Mouse (Mus musculus): ENCODE measurements at regions not wholly inside any gene's neighbourhood (a gene's known extent, or its start where the extent isn't known, plus 50 kb on each side); places are given as distances from the start of the nearest gene placed in this dataset.

DNA sequence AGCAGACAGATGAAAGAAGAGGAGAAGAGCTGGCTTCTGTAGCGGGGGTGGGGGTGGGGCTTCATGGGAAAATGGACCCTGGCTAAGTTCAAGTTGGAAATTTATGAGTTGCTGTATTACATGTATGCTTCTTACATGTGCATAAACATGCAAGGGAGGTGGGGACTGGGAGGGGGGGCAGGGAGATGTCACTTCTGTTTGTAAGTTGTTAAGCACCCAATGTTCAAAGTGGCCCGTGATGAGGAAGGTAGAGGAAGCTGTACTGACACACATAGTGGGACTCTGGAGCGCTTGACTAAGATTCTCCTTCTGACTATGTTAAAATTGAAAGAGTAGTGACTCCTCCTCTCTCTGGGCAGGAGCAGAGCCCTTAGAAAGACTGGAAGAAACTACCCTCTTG is 75.0 kb downstream of the Dad1 start:
- TF ChIP-seq MAFK (IDR thresholded peaks at IDR 0.05; ENCODE audit: insufficient read depth, low read depth, low read length) (no peak), CHD2 (IDR thresholded peaks at IDR 0.05; ENCODE audit: low read depth, low read length) (no peak), ZNF384 (IDR thresholded peaks at IDR 0.05; ENCODE audit: low read depth, low read length) (no peak), ZC3H11A (IDR thresholded peaks at IDR 0.05; ENCODE audit: borderline replicate concordance, low read depth, low read length) (no peak)

All from ES-E14 (cell line).